Mouse (Mus musculus) CH12.LX (cell line): ENCODE data around the gene Stk39.

ENCODE experiments used
- CTCF ChIP-seq, 2 experiments: IDR thresholded peaks in 1 of 2; conservative IDR thresholded peaks in 1 of 2; 2 replicates each; pipeline ENCODE4 v1.5.1; 2011 to 2012; ENCODE audit warnings: low read depth in 2 of 2, low read length in 2 of 2, improper control_type of control experiment in 1 of 2, inconsistent platforms in 1 of 2, mild to moderate bottlenecking in 1 of 2, moderate library complexity in 1 of 2
- EP300 ChIP-seq: IDR thresholded peaks from 2 replicates; pipeline ENCODE4 v1.6.1; 2011; ENCODE audit warnings: low read length, improper control_type of control experiment
- GABPA ChIP-seq: IDR thresholded peaks from 2 replicates; pipeline ENCODE4 v1.6.1; 2012; ENCODE audit warnings: low read depth, low read length, improper control_type of control experiment, inconsistent platforms; ENCODE audit not compliant: insufficient replicate concordance
- HCFC1 ChIP-seq: IDR thresholded peaks from 2 replicates; pipeline ENCODE4 v1.6.1; 2012; ENCODE audit warnings: low read depth, mild to moderate bottlenecking, inconsistent platforms, low read length, improper control_type of control experiment
- KAT2A ChIP-seq: IDR thresholded peaks from 2 replicates; pipeline ENCODE4 v1.6.1; 2012; ENCODE audit warnings: low read length, improper control_type of control experiment, inconsistent platforms; ENCODE audit not compliant: insufficient replicate concordance
- MAX ChIP-seq: IDR thresholded peaks from 2 replicates; pipeline ENCODE4 v1.6.1; 2011; ENCODE audit warnings: low read length, improper control_type of control experiment
- MEF2A ChIP-seq: IDR thresholded peaks from 2 replicates; pipeline ENCODE4 v1.6.1; 2014; ENCODE audit warnings: low read depth, mild to moderate bottlenecking, inconsistent platforms, low read length, improper control_type of control experiment, borderline replicate concordance
- MXI1 ChIP-seq: IDR thresholded peaks from 2 replicates; pipeline ENCODE4 v1.6.1; 2011; ENCODE audit warnings: mild to moderate bottlenecking, low read depth, low read length, improper control_type of control experiment
- NELFE ChIP-seq: IDR thresholded peaks from 2 replicates; pipeline ENCODE4 v1.6.1; 2011; ENCODE audit warnings: low read depth, low read length, improper control_type of control experiment
- POLR2A ChIP-seq: IDR thresholded peaks from 2 replicates; pipeline ENCODE4 v1.6.1; 2011; ENCODE audit warnings: low read depth, mild to moderate bottlenecking, improper control_type of control experiment, low read length
- RCOR1 ChIP-seq: conservative IDR thresholded peaks from 2 replicates; pipeline ENCODE4 v1.6.1; 2012; ENCODE audit warnings: low read depth, mild to moderate bottlenecking, inconsistent platforms, low read length, improper control_type of control experiment
- USF2 ChIP-seq: conservative IDR thresholded peaks from 2 replicates; pipeline ENCODE4 v1.6.1; 2011; ENCODE audit warnings: low read depth, low read length, improper control_type of control experiment
- ZKSCAN1 ChIP-seq: IDR thresholded peaks from 2 replicates; pipeline ENCODE4 v1.6.1; 2012; ENCODE audit warnings: low read depth, inconsistent platforms, low read length, improper control_type of control experiment, borderline replicate concordance
- ZNF384 ChIP-seq: IDR thresholded peaks from 2 replicates; pipeline ENCODE4 v1.6.1; 2012; ENCODE audit warnings: low read depth, low read length, improper control_type of control experiment, inconsistent platforms

- no peak for TF ChIP-seq KAT2A
- no peak for TF ChIP-seq MAX
- no peak for TF ChIP-seq MEF2A
- no peak for TF ChIP-seq EP300
- TF ChIP-seq ZNF384: no peak
- no peak for TF ChIP-seq RCOR1
- TF ChIP-seq NELFE: no peak
- TF ChIP-seq POLR2A: no peak
- no peak for TF ChIP-seq USF2
- no peak for TF ChIP-seq ZKSCAN1
- TF ChIP-seq CTCF (conservative IDR thresholded peaks at IDR 0.05 in 1 of 2, IDR thresholded peaks at IDR 0.05 in 1 of 2; ENCODE audit: low read depth in 2 of 2, low read length in 2 of 2): no peak
- no peak for TF ChIP-seq GABPA
- TF ChIP-seq MXI1: no peak
- TF ChIP-seq HCFC1: no peak
Measured at GRCm38 (mm10) chr2:68366091-68366896, 105.8 kb downstream of the Stk39 start.
